Mouse (Mus musculus): Measurements from ENCODE around the gene Olfr152.

- TF ChIP-seq CTCF (IDR thresholded peaks at IDR 0.05; ENCODE audit: extremely low read depth, insufficient read depth, insufficient read length, insufficient replicate concordance) (no peak), POLR2A (IDR thresholded peaks at IDR 0.05; ENCODE audit: low read depth, low read length) (no peak)
These were observed 35.8 kb upstream of the Olfr152 start, which contains the start of gene Olfr1140 for GRCm38 (mm10) chr2:87743452-87743851.

All from spleen, adult 2 months (tissue).